Mouse (Mus musculus) ES-CJ7 (cell line): Measurements from ENCODE around the gene Eml5.

Source experiments
- DNase-seq: peaks from one replicate; pipeline ENCODE4 v3.0.0; 2011; ENCODE audit warnings: low read depth, low spot score

Eml5 gene

DNA sequence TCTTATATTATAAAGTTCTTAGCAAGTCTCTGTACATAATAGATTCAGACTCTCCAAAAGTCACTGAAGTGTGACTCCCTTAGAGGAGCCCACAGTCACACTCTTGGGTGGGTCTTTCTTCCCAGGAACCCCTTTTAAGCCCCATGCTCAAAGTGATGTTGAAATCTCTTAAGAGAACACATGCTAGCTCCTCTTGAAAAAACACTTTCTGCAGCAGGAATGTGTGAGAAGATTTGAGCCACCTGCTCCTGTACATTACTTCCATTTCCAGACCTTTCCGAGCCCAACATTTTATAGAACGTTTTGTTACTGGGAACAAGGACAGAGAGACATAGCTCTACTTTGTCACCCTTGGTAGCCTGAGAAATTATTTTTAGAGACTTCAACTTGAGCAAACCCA is 66.4 kb downstream of the Eml5 start:
- DNase-seq: no peak

DNA sequence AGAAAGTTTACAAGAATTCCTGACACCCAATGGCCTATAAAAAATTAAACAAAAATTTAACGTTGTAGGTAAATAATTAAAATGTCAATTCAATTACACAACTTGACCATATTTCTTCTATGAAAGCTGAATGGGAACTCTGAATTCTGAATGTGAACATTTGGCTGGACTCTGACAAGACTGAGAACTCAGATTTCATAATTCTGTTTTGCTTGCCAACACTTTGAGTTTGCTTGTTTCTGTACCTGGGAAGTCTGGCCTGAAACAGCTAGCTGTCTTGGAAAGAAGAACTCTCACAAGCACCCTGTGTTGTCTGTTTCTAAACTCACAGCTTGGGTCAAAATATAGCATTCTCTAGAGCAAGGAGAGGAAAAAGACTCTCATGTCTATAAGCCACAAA is 67.4 kb downstream of the Eml5 start:
- DNase-seq: no peak

DNA sequence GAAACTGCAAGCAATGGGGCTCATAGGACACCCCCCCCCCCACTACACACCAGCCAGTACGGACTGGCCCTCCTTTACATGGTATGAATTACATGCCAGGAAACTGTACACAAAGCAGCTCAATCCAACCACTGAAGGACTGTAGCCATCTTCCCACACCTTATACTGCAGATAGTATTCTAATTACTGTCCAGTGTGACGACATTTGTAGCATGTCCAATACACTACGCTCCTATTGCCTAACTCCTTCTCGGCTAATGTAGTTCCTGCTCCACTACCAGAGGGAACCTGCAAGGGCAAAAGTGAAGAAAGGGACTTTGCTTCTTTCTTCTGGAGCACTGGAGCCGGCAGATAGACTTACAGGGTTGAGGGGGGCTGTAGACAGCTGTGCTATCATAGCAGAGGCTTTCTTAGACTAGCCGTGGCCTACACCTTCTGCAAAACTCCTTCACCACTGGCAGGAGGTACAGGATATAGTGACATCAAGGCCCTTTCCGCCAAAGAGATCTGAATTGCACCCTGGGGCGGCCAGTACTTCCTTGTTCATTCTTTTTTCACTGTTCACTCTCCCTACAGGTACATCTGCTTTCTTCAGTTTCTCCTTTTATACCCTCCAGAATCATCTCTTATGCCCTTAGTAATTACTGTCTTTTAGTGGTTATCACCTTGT is 68.2 kb downstream of the Eml5 start:
- DNase-seq: no peak

DNA sequence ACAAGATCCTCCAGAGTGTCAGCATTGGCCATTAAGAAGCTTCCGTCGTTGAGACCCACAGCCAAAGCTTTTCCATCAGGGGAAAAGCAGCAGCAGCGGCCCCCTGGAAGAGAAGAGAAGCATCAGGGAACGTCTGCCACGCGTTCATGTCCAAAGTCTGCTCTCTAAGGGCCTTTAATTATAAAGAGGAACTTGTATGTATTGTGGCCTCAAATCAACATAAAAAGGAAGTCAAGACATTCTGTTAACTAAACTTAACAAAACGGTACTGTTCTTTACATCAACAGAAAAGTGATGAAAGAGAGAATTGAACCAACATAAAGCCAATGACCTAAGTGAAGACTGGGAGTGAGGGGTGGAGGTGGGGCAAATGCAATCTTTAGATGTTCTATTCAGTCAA is 70.2 kb downstream of the Eml5 start:
- DNase-seq: no peak

DNA sequence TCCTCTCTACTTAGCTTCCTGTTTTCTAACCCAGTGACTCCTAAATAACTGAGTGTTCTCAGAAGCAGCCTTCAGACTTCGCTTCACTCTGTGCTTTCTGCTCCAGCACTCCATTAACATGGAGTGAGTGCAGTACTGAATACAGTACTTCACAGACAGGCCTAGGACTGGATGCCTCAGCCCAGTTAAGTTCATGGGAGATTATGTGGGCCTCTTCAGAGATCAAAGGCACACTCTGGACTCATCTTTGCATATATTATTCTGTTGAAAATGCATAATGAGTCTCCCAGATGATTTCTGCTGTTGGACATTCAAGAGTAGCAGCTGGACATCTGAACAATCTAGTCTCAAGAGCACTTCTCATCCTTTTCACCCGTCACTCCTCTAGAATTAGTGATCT is 80.5 kb downstream of the Eml5 start:
- DNase-seq: no peak

DNA sequence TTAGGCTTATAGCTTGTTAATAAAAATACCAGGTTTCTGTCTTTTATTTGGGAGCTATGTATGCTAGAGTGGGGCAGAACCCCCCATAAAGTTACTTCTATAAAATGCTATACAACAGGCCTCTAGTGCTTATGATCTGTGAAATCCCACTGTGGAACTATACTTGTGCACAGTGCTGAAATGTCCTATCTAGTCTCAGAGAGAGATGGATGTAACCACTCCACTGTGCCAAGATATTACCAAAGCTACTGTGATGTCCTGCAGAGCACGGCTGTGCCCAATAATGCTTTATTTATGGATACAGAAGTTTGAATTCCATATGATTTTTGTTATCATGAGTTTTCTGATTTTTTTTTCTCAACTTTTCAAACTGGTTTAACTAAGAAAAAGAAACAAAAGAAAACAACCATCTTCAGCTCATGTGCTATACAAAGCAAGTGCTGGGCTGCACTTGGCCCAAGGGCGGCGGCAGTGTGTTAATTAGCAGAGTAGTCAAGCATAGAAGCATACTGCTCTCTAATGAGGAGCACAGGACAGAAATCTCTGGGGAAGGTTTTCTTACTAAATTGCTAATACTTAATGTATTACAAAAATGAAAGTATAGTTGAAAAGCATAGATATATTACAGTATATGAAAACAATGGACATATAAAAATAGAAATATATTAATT is 97.1 kb downstream of the Eml5 start:
- no peak for DNase-seq

DNA sequence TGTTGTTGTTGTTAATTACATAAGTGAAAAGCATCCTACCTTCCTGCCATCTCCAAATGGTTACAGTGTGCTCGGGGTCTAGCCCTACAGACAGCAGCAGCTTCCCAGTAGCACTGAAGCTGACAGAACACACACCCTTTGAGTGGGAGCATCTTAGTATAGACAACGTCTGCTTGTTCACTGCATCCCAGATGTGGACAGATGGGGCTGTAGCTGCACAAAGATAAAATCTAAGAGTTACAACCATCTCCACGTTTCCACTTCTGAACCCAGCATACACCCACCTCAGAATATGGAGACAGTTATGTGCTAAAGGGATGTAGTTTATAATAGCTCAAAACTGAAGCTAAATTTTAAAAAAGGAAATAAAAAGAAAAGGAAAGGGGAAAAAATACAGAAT is 99.0 kb downstream of the Eml5 start:
- no peak for DNase-seq

DNA sequence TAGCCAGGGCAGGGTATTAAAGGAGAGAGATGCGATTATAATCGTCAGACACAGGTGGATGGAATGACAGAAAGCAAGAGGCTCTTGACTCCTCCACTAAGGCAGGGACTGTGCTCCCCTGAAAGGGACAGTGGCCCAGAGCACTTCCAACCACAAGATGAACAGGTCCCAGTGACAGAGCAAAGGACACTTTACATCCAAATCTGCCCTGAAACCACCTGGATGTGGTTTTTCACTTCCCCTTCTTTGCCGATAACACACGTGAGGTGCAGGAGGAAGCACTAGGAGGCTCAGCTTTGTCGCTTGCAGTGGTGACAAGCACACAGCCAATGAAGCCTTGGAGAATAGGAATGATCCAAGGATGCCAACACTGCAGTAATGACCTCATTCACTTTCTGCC is 101.0 kb downstream of the Eml5 start:
- no peak for DNase-seq

DNA sequence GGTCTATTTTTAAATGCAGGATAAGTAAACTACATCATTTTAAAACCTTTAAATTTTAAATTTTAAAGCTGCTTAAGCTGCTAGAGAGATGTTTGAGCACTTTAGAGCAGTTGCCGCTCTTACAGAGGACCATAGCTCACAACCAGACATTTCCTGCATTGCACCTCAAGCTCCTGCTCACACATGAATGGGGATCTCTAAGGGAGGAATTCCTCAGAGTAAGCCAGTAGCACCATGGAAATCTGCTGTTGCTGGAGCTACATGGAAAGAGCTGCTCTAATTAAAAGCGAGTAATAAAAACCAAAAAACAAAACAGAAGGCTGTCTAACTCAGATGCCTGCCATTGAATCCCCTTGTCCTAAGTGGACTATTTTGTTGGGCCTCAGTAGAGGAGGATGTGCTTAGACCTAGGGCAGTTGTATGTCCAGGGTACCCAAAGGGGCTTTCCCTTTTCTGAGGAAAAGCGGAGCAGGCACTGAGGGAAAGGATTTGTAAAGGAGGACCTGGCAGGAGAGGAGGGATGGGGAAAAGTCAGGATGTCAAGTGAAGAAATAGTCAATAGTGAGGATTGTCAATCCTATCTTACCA is 105.5 kb downstream of the Eml5 start:
- DNase-seq: no peak

DNA sequence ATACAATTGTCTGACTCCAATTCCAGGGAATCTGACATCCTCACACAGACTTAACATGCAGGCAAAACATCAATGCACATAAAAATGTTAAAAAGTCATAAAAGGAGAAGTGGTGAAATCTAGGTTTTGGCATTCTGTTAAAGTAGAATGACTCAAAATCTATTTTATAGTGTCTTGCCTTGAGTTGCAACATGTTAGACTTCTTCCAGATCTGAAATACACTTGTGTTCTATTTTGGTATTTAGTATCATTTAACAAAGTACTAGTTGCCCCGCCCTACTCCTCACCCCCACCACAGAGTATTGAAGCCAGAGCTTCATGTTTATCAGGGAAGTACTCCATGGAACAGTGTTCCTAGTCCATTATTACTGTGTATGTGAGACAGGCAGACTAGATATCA is 117.0 kb downstream of the Eml5 start:
- DNase-seq: no peak

DNA sequence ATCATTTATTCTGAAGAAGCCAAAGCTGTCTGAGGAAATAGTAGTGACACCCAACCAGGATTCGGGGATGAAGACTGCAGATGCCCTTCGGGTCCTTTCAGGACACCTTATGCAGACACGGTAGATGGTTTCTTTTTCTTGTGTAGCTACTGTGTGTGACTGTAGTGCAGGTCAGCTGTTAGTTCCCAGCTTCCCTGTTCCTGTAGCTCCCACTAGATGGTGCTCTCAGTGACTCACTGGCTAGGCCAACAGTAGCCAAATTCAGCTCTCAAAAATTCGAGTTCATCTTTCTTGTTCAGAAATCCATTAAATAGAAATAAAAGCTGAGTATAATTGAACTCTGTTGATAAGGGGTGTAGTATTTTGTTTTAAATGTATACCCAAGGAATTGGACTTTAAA is 122.1 kb downstream of the Eml5 start:
- DNase-seq: peak; percentile 46

DNA sequence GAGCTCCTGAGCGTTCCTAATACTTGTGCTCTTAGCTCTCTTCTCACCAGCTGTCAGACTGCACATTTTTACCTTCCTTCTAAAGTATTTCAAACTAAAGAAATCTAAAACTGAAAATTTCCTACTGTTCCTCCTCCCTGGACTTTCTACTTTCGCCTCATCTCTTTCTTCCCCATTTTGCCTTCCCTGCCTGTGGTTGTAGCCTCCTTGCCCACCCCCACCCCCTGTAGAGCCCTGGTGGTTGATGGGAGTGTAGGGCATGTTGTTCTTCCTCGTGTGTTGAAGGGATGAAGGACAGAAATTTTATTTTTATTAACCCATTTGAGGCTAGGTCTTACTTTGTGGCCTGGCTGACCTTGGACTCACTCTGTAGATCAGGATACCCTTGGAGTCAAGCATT is 123.8 kb downstream of the Eml5 start:
- DNase-seq: no peak

DNA sequence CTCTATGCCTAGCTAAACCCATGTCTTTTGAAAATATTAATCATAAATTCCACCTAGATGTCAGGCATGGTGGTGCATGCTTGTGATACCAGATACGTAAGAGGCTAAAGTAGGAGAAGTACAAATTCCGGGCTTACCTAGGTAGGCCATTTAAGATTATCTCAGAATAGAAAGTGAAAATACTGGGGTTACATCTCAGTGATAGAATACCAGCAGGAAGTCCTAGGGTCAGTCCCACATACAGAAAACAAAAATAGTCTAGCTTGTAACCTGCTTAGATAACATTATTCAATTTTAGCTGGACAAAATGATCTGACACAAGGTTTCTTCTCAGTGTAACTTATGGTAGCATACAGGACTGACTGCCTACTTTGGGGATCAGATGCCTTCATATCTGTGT is 135.0 kb downstream of the Eml5 start:
- no peak for DNase-seq

DNA sequence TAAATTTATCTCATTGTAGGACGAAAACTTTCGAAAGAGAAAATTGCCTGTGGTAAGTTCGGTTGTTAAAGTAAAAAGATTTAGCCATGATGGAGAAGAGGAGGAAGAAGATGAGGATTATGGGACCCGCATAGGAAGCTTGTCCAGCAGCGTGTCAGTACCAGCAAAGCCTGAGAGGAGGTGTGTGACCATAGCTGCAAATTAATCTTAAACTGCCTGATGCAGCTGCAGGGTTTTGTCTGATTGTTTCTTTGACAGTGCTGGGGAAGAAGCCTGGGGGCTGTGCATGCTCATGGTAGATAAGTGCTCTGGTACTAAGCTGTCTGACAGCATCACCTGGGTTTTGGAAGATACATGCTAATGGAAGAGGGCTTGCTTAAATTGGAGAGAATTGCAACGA is 141.6 kb downstream of the Eml5 start:
- DNase-seq: no peak

DNA sequence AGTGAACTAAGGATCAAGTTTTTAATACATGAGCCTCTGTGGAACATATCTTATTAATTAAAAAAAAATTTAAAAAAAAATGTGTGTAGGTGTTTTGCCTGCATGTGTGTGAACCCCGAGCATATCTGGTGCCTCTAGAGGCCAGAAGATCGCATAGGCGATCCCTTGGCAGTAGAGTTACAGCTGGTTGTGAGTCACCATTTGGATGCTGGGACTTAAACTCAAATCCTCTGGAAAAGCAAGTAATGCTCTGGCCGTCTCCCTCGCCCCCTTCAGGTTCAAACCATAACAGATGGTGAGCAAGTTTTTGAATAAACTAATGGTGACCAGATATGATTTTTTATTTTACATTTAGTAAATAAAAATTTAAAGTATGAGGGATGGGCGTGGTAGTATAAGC is 143.6 kb downstream of the Eml5 start:
- no peak for DNase-seq

DNA sequence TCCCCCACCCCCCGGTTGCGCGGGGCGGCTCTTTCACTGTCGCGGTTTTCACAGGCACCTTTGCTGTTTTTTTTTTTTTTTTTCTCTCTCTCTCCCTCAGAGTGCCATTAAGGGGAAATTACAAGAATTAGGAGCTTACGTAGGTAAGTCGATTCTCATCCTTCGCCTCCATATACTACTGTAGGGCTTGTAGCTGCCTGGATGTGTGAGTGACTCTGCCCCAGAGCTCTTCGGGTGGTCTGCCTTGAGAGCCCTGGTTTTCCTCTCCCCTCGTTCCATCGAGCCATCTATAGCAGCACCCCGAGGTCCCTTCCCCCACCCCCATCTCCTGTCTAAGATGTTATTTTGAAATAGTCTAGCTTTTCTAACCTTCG is 153.9 kb downstream of the Eml5 start:
- DNase-seq: no peak

DNA sequence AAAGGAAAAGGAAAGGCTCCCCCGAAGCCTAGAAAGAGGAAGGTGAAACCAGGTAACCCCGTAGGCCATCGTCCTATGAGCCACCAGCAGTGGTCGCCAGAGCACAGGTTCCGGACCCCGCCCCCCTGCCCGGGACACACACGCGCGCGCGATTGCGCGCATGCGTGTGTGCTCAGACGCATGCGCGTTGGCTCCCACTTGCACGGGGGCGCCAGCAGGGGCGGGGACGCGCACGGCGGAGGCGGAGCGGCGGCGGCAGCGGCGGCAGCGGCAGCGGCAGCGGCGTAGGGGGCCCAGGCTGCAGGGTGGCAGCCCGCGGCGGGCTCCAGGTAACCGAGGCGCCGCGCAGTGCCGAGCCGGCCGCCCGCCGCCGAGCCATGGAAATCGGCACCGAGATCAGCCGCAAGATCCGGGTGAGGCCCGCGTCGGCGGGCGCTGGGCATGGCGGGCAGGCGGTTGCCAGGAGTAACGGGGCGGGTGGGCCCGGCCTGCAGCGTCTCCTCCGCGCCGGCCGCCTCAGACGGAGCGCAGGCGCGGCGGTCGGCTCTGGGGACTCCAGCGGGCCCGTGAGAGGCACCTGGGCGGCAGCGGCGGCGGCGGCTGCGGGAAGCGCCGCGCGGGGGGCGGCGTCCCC is 154.4 kb downstream of the Eml5 start, which contains the start of gene Zc3h14:
Gene Zc3h14, plus strand, starts transcription at position 219 of the 634 bp plus-strand sequence.
- DNase-seq: peak; percentile 94

DNA sequence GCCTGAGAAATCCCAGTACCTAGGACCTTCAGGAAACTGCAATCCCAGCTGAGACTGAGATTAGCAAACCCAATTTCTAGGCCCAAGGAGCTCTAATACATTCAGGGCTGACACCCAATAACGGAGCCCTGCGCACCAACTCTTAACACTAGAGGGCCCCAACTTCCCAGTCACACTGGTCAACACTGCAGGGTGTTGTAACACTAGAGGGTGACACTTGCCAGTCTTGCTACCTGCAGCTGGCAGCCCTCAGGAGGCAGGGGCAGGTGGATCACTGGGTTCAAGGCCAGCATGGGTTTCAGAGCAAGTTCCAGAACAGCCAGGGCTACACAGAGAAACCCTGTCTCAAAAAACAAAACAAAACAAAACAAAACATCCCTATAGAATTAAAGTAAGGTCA is 155.2 kb downstream of the Eml5 start:
- peak; percentile 88 for DNase-seq

DNA sequence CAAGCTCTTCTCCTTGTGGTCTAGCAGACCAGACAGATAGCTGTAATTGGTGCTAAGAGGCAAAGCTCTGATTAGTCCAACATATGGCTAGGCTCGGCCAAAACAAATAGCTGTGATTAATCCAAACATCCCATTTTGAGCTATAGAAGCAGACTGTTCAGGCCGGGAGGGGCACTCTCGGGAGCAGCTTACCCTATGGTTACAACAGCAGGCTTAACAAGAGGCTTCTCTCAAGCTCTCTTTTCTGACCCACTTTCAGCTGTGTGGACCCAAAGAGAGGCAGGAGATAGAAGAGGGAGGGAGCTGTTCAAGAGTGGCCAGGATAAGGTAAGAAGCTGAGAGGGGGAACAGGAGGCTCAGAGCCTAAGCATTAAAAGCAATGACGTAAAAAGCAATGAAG is 155.7 kb downstream of the Eml5 start:
- no peak for DNase-seq

DNA sequence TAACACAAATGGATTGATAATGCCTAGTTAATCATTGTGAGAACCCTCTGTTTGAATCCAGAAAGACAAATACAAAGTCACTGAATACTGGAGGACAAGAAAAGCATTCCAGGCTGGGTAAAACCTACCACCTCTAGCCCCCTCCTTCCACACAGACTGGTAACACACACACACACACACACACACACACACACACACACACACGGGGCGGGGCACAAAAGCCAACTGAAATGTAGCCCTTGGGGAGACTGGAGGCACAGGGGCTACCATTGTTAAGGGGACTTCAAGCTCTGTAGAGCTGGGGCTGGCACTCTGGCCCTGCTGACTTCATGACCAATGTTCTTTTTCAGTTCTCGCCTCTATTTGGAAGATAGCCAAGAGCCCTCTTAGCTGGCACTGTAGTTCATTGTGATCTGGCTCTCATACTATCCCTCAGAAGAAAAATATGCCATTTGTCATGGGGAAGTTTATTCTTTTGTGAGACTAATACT is 160.2 kb downstream of the Eml5 start:
- DNase-seq: no peak

DNA sequence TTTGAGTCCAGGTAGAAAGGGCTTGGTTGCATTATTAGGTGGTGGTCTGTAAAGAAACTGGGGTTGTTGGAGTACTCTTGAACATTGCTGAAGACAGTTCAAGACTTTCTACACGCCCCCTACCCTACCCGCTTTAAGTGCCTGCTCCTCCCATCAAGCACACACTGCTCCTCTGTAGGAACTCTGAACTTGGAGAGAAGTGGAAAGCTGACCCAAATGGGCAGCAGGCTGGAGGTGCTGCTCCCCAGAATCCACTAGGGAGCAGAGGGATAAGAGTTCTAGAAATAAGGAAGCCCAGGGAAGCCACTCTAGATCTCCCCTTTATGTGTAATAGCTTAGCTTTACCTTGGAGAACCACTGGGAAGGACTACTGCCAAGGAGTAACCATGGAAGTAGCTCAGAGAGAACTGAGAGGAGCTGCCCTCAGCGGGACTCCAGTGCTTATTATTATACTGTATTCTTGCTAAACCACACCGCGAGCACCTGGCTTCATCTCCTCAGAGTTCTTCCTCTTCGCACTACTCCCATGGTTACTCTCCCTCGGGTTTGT is 163.4 kb downstream of the Eml5 start:
- DNase-seq: peak; percentile 65
